Mouse (Mus musculus): ENCODE data around the gene Kif24. TPM values are rescaled to one million over a fixed set of nuclear protein-coding genes. Genes with fewer than 3 reads are reported as not detected.

Gene Kif24
- polyA plus RNA-seq, 1 experiment from 2014 or later: 1.4 TPM

DNA sequence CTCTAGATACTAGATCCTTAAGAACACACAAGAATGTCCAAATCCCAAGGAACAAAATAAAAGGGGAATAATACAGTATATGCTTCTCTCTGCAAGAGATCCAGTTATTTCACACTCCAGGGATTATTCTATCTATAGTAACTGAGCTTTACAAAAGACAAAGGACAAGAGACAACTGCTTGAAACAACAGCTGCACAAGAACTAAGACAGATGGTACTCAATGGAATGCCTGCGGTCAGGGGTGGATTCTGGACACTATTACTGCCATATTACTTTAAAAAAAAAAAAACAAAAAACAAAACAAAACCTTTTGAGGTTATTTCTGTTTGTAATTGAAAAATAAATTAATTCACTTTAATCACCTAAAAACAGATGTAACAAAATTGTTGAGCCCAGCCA, 4.0 kb downstream of the Kif24 start:
- WGBS: 97% methylated on average over 1 of the region's 1 CpGs
- no peak overlapping the region for H3K27ac ChIP-seq (replicated peaks)
- H3K9me3 ChIP-seq (ENCODE audit: control insufficient read depth, low read length): no peaks in the 10 kb centered on the region
- no peak for ATAC-seq (ENCODE audit: low FRiP score, low TSS enrichment)
- no peak for DNase-seq (ENCODE audit: low spot score)
- TF ChIP-seq EP300 (optimal IDR thresholded peaks at IDR 0.05) (no peak), CTCF (IDR thresholded peaks at IDR 0.05; ENCODE audit: low read depth) (no peak)
- no peak overlapping the region for H3K9ac ChIP-seq (ENCODE audit: low read length)
- H3K4me2 ChIP-seq (replicated peaks; ENCODE audit: low read depth): no peak overlapping the region
- H3K4me3 ChIP-seq (ENCODE audit: low read depth, low read length): no peak overlapping the region
- H3K4me1 ChIP-seq (replicated peaks; ENCODE audit: control insufficient read depth, insufficient read depth): 0 out of 2 replicates have a peak, but pooled peaks cover 2% of the 10 kb centered on the region
- no peaks in the 10 kb centered on the region for H3K36me3 ChIP-seq (ENCODE audit: control insufficient read depth, insufficient read depth, low read length)
- no peaks in the 10 kb centered on the region for H3K27me3 ChIP-seq (ENCODE audit: control insufficient read depth, insufficient read depth, low read length)

DNA sequence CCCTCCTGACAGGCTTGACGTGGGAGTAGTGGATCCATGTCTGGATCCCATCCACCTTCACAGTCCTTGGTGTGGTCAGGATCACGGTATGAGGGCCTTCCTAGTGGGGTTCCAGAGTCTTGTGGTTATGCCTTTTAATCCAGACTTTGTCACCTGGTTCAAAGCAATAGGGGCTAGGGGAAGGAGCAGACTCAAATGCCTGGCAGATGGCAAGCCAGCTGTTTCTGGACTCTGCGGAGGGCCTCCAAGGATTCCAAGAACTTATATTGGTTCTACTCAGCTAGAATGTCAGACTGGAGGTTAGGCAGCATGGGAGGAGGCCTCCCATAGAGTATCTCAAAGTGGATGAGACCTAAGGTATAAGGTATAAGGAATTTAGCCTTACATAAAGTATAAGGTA, 17.1 kb downstream of the Kif24 start:
- no peaks in the 10 kb centered on the region for H3K27me3 ChIP-seq (ENCODE audit: control insufficient read depth, insufficient read depth, low read length)
- no peak overlapping the region for H3K27ac ChIP-seq (replicated peaks)
- H3K4me3 ChIP-seq (ENCODE audit: low read depth, low read length): no peak overlapping the region
- H3K9me3 ChIP-seq (ENCODE audit: control insufficient read depth, low read length): no peaks in the 10 kb centered on the region
- no peaks in the 10 kb centered on the region for H3K36me3 ChIP-seq (ENCODE audit: control insufficient read depth, insufficient read depth, low read length)
- no peak overlapping the region for H3K4me2 ChIP-seq (replicated peaks; ENCODE audit: low read depth)
- 94% methylated on average over 3 of the region's 3 CpGs for WGBS
- no peak for ATAC-seq (ENCODE audit: low FRiP score, low TSS enrichment)
- H3K9ac ChIP-seq (ENCODE audit: low read length): no peak overlapping the region
- no peaks in the 10 kb centered on the region for H3K4me1 ChIP-seq (replicated peaks; ENCODE audit: control insufficient read depth, insufficient read depth)
- DNase-seq (ENCODE audit: low spot score): no peak
- TF ChIP-seq CTCF (IDR thresholded peaks at IDR 0.05; ENCODE audit: low read depth) (no peak), EP300 (optimal IDR thresholded peaks at IDR 0.05) (no peak)

DNA sequence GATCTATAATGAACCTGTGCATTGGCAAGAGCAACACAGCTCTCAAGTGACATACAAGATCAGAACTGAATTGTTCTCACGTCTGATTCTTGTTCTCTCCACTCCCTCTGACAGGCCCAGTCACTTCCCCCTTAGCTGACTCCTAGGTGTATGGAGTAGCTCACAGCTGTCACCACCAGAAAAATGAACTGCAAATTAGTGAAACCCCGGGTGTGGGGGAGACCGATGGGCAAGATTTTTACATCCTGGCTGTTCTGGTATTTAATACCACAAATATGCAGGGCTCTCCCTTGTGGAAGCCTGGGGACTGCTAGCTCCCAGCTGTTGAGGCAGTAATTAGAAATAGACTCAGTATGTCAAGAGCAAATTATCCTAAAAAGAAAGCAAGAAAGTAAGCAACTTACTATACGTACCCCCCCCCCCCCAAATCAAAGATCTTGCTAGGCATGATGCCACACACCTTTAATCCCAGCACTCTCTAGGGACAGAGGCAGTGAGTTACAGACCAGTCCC, 21.8 kb downstream of the Kif24 start:
- no peaks in the 10 kb centered on the region for H3K27me3 ChIP-seq (ENCODE audit: control insufficient read depth, insufficient read depth, low read length)
- DNase-seq (ENCODE audit: low spot score) (no peak), ATAC-seq (ENCODE audit: low FRiP score, low TSS enrichment) (no peak)
- H3K9me3 ChIP-seq (ENCODE audit: control insufficient read depth, low read length): no peaks in the 10 kb centered on the region
- H3K27ac ChIP-seq (replicated peaks): no peak overlapping the region
- H3K4me3 ChIP-seq (ENCODE audit: low read depth, low read length): no peak overlapping the region
- H3K4me1 ChIP-seq (replicated peaks; ENCODE audit: control insufficient read depth, insufficient read depth): no peaks in the 10 kb centered on the region
- 63% methylated on average over 4 of the region's 4 CpGs for WGBS
- TF ChIP-seq EP300 (optimal IDR thresholded peaks at IDR 0.05): no peak
- TF ChIP-seq CTCF (IDR thresholded peaks at IDR 0.05; ENCODE audit: low read depth): no peak
- no peaks in the 10 kb centered on the region for H3K36me3 ChIP-seq (ENCODE audit: control insufficient read depth, insufficient read depth, low read length)
- no peak overlapping the region for H3K9ac ChIP-seq (ENCODE audit: low read length)
- H3K4me2 ChIP-seq (replicated peaks; ENCODE audit: low read depth): no peak overlapping the region

DNA sequence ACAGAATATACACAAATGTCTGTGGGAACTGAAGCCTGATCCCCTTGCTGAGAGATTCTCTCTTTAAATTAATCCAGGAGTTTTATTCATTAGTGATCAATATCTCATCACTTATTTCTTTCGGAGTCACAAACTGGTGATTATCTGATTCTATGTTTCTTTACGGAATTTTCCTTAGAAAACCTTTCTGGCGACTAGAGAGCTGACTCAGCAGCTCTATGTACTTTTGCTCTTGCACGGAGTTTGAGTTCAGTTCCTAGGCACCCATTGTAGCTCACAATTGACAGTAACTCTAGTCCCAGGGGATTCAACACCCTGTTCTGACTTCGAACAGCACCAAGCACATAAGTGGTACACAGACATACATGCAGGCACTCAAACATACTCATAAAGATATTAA, 25.8 kb downstream of the Kif24 start:
- H3K27me3 ChIP-seq (ENCODE audit: control insufficient read depth, insufficient read depth, low read length): no peaks in the 10 kb centered on the region
- DNase-seq (ENCODE audit: low spot score) (no peak), ATAC-seq (ENCODE audit: low FRiP score, low TSS enrichment) (no peak)
- WGBS: 73% methylated on average over 5 of the region's 5 CpGs
- no peak overlapping the region for H3K4me3 ChIP-seq (ENCODE audit: low read depth, low read length)
- H3K4me2 ChIP-seq (replicated peaks; ENCODE audit: low read depth): no peak overlapping the region
- TF ChIP-seq EP300 (optimal IDR thresholded peaks at IDR 0.05): no peak
- TF ChIP-seq CTCF (IDR thresholded peaks at IDR 0.05; ENCODE audit: low read depth): no peak
- no peak overlapping the region for H3K9ac ChIP-seq (ENCODE audit: low read length)
- no peaks in the 10 kb centered on the region for H3K4me1 ChIP-seq (replicated peaks; ENCODE audit: control insufficient read depth, insufficient read depth)
- no peaks in the 10 kb centered on the region for H3K9me3 ChIP-seq (ENCODE audit: control insufficient read depth, low read length)
- H3K36me3 ChIP-seq (ENCODE audit: control insufficient read depth, insufficient read depth, low read length): no peaks in the 10 kb centered on the region
- H3K27ac ChIP-seq (replicated peaks): no peak overlapping the region

DNA sequence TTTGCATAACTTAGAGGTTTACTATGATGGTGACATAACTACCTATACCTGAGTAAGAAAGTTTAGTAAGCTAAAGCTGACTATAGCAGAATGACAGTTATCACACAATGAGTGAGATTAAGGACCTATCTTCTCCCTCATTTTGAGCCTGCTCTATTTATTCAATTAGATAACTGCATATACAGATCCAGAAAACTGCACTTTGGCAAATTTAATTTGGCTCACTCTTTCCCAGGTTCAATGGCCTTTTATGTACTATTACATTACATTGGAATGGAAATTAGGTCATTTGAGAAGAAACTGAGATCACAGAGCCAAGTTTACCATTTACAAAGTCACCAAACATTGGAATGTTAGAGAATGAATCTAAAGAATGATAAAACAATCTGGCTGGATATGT, 47.7 kb downstream of the Kif24 start:
- no peak overlapping the region for H3K9ac ChIP-seq (ENCODE audit: low read length)
- no peak for DNase-seq (ENCODE audit: low spot score)
- H3K4me3 ChIP-seq (ENCODE audit: low read depth, low read length): no peak overlapping the region
- H3K27me3 ChIP-seq (ENCODE audit: control insufficient read depth, insufficient read depth, low read length): no peaks in the 10 kb centered on the region
- TF ChIP-seq EP300 (optimal IDR thresholded peaks at IDR 0.05) (no peak), CTCF (IDR thresholded peaks at IDR 0.05; ENCODE audit: low read depth) (no peak)
- H3K27ac ChIP-seq (replicated peaks): no peak overlapping the region
- H3K9me3 ChIP-seq (ENCODE audit: control insufficient read depth, low read length): no peaks in the 10 kb centered on the region
- ATAC-seq (ENCODE audit: low FRiP score, low TSS enrichment): no peak
- H3K4me1 ChIP-seq (replicated peaks; ENCODE audit: control insufficient read depth, insufficient read depth): no peaks in the 10 kb centered on the region
- no peaks in the 10 kb centered on the region for H3K36me3 ChIP-seq (ENCODE audit: control insufficient read depth, insufficient read depth, low read length)
- H3K4me2 ChIP-seq (replicated peaks; ENCODE audit: low read depth): no peak overlapping the region

DNA sequence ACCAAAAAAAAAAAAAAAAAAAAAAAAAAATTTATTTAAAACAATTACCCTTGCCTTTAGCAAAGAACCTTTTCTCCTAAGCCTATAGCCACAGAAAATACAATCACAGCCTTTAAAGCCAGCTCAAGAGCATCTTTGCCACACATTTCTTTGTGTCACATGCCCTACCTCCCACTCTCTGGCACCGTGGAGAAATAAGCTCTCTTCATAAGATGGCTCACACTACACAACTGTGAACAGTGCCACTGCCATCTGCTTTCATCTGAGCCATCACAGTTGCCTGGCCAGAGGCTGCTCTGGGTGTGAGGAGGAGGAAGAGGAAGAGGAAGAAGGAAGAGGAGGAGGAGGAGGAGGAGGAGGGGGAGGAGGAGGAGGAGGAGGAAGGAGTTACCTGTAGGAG, 55.3 kb downstream of the Kif24 start:
- WGBS: 93% methylated on average over 1 of the region's 1 CpGs

More for the DNA sequence above, 55.3 kb downstream of the Kif24 start:
- Histone ChIP-seq H3K27ac (replicated peaks) (no peak overlapping the region), H3K9ac (ENCODE audit: low read length) (no peak overlapping the region), H3K9me3 (ENCODE audit: control insufficient read depth, low read length) (no peaks in the 10 kb centered on the region), H3K4me3 (ENCODE audit: low read depth, low read length) (no peak overlapping the region), H3K4me1 (replicated peaks; ENCODE audit: control insufficient read depth, insufficient read depth) (no peaks in the 10 kb centered on the region), H3K4me2 (replicated peaks; ENCODE audit: low read depth) (no peak overlapping the region), H3K27me3 (ENCODE audit: control insufficient read depth, insufficient read depth, low read length) (no peaks in the 10 kb centered on the region), H3K36me3 (ENCODE audit: control insufficient read depth, insufficient read depth, low read length) (no peaks in the 10 kb centered on the region)
- ATAC-seq (ENCODE audit: low FRiP score, low TSS enrichment): no peak
- no peak for DNase-seq (ENCODE audit: low spot score)
- TF ChIP-seq EP300 (optimal IDR thresholded peaks at IDR 0.05): no peak
- TF ChIP-seq CTCF (IDR thresholded peaks at IDR 0.05; ENCODE audit: low read depth): no peak

All from stomach, postnatal 0 days (tissue).